Mouse (Mus musculus) liver, embryonic 14.5 days (tissue): ENCODE results near the gene Csf2ra. TPM values are rescaled to one million over a fixed set of nuclear protein-coding genes. Genes with fewer than 3 reads are reported as not detected.
"Not testable (repeated sequence)": the region's sequence is repeated elsewhere in the genome, so short reads cannot be mapped to it uniquely, and the experiment has no call there.

Experiments
- ATAC-seq: fragments of 200-750 bp; cut with Nextera tagmentation; 2 replicates; pipeline ENCODE4 v1.8.0; 2017; ENCODE audit warnings: moderate number of reproducible peaks, mild to moderate bottlenecking, moderate library complexity; ENCODE audit not compliant: insufficient read depth
- DNase-seq, 3 experiments: peaks; one replicate each; pipeline ENCODE4 v3.0.0-alpha.2; 2012 to 2013; ENCODE audit warnings: low read depth in 3 of 3, low spot score in 3 of 3
- H3K27ac ChIP-seq: fragments of 300-500 bp; sonication (generic); 2 replicates; pipeline ENCODE4 v1.5.1; 2014; ENCODE audit warnings: moderate library complexity, mild to moderate bottlenecking, control low read depth, inconsistent platforms
- H3K27me3 ChIP-seq: fragments of 300-500 bp; sonication (generic); 2 replicates; pipeline ENCODE4 v1.6.1; 2014; ENCODE audit warnings: mild to moderate bottlenecking, low read length, moderate library complexity; ENCODE audit not compliant: control insufficient read depth, insufficient read depth
- H3K36me3 ChIP-seq: fragments of 300-500 bp; sonication (generic); replicated peaks from 2 replicates; pipeline ENCODE4 v1.6.1; 2014; ENCODE audit warnings: low read depth; ENCODE audit not compliant: control insufficient read depth, insufficient read depth
- H3K4me1 ChIP-seq, 2 experiments: fragments of 200-500 bp in 1 of 2; fragments of 300-500 bp in 1 of 2; sonication (generic) in 1 of 2; replicated peaks; 2 replicates each; pipeline ENCODE4 v1.6.1; 2012 to 2014; ENCODE audit warnings: antibody characterized with exemption in 1 of 2, inconsistent platforms in 1 of 2, low read length in 1 of 2; ENCODE audit not compliant: control insufficient read depth in 2 of 2, insufficient read depth in 2 of 2
- H3K4me2 ChIP-seq: fragments of 300-500 bp; sonication (generic); 2 replicates; pipeline ENCODE4 v1.6.1; 2014; ENCODE audit warnings: low read depth, mild to moderate bottlenecking, control low read depth, moderate library complexity
- H3K4me3 ChIP-seq, 2 experiments: fragments of 200-500 bp in 1 of 2; fragments of 300-500 bp in 1 of 2; sonication (generic) in 1 of 2; 2 replicates each; pipeline ENCODE4 v1.5.1; 2012 to 2014; ENCODE audit warnings: low read depth in 2 of 2, low read length in 2 of 2, mild to moderate bottlenecking in 2 of 2, control low read depth in 1 of 2, inconsistent platforms in 1 of 2, moderate library complexity in 1 of 2; ENCODE audit not compliant: insufficient read depth in 1 of 2
- H3K9ac ChIP-seq: fragments of 300-500 bp; sonication (generic); replicated peaks from 2 replicates; pipeline ENCODE4 v1.6.1; 2014; ENCODE audit warnings: mild to moderate bottlenecking, control low read depth, moderate library complexity
- H3K9me3 ChIP-seq: fragments of 300-500 bp; sonication (generic); 2 replicates; pipeline ENCODE4 v1.6.1; 2016; ENCODE audit warnings: low read length, mixed read lengths; ENCODE audit not compliant: control insufficient read depth
- CTCF ChIP-seq: IDR thresholded peaks from 2 replicates; pipeline ENCODE4 v1.5.1; 2016; ENCODE audit warnings: antibody characterized with exemption, low read depth, control low read depth
- EP300 ChIP-seq: IDR thresholded peaks from 2 replicates; pipeline ENCODE4 v1.6.1; 2016; ENCODE audit warnings: antibody characterized with exemption, low read depth
- WGBS: fragments of 180-500 bp; shearing (Covaris S2); extraction: QIAGEN DNeasy Blood & Tissue Kit; methylation state at CpG from one replicate; pipeline ENCODE4 v1.1.7; 2014; ENCODE audit not compliant: insufficient replicate concordance; 5-methylcytosine and 5-hydroxymethylcytosine counted together
- polyA plus RNA-seq, 2 experiments: library from polyadenylated mRNA; depleted of rRNA in 1 of 2; stranded (reverse) in 1 of 2; unstranded in 1 of 2; fragments of >200 nt; fragmentation: Nextera tagmentation in 1 of 2; extraction: Ambion mirVana in 1 of 2; gene quantifications; 2 replicates each; pipeline versions ENCODE4 v1.2.1 to v1.2.3; 2012 to 2014

Csf2ra gene
- polyA plus RNA-seq, 2 experiments, result 4.4 to 26.0 TPM

DNA sequence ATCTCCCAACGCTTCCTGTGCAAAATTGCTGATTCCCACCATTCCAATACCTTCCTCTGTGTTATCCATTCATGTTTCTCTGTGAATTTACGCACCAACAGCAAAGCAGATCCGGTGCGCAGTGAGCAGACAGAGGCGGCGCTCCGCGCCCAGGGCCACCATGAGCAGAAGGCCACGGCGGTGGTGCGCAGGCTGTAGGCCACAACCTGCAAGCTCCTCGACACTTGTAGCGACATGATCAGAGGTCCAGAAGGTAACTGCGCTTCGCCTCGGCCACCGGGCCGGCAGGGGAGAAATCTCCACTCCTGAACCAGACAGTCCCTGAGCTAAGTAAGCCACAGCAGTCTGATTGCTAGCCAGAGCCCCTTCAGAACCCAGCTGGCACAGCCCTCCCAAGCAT is 29.5 kb upstream of the Csf2ra start:
- Histone ChIP-seq H3K9ac (no peak overlapping the region), H3K36me3 (no peaks in the 10 kb centered on the region), H3K27ac (no peak overlapping the region), H3K4me3 (no peak overlapping the region), H3K4me2 (no peak overlapping the region), H3K27me3 (no peaks in the 10 kb centered on the region), H3K4me1 (no peaks in the 10 kb centered on the region), H3K9me3 (no peaks in the 10 kb centered on the region)
- WGBS, result 79% methylated on average over 18 of the region's 18 CpGs
- no peak for DNase-seq
- ATAC-seq, result no peak
- TF ChIP-seq CTCF (no peak), EP300 (no peak)

DNA sequence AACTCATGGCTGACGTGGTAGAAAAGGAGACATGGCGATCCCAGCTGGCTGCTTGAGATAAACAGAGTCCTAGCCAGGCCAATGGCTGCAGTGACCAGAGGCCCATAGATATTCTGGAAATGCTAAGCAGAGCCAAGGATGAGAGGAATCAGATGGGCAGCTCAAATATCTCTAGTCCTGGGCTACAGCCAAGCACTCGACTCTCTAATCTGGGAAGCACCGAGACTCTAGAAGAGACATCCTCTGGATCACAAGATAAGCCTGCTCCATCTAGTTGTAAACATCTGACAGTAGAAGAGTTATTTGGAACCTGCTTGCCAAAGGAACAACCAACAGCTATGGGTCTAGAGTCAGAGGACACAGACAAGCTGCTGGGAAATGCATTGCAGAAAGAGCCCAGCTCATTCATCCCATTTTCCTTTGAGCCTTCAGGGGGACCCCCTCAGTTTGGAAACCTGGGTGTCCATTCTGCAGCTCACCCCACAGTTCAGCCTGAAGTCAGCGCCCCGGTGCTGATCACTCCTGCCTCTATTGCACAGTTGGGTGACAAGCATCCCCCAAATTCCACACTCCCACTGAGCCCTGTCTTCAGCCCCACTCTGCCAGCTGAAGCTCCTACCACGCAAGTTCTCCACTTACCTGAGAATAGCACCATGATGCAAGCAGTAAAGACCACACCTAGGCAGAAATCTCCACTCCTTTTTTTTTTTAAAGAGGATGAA is 28.1 kb upstream of the Csf2ra start:
- WGBS, result 65% methylated on average over 7 of the region's 7 CpGs
- Histone ChIP-seq H3K27ac (no peak overlapping the region), H3K9ac (no peak overlapping the region), H3K4me2 (no peak overlapping the region), H3K27me3 (no peaks in the 10 kb centered on the region), H3K4me3 (no peak overlapping the region), H3K4me1 (no peaks in the 10 kb centered on the region), H3K9me3 (no peaks in the 10 kb centered on the region), H3K36me3 (no peaks in the 10 kb centered on the region)
- no peak for DNase-seq
- ATAC-seq, result no peak
- TF ChIP-seq EP300 (no peak), CTCF (no peak)

- not testable (repeated sequence) for H3K9ac ChIP-seq, H3K4me3 ChIP-seq, H3K9me3 ChIP-seq, ATAC-seq, H3K4me1 ChIP-seq, H3K4me2 ChIP-seq, H3K27me3 ChIP-seq, H3K27ac ChIP-seq, H3K36me3 ChIP-seq, DNase-seq
- 60% methylated on average over 4 of the region's 4 CpGs for WGBS
Observed at GRCm38 (mm10) chr19:61247334-61247733, 19.1 kb upstream of the Csf2ra start.

- Histone ChIP-seq H3K4me2 (no peak overlapping the region), H3K9ac (no peak overlapping the region), H3K4me1 (no peaks in the 10 kb centered on the region), H3K36me3 (no peaks in the 10 kb centered on the region), H3K27ac (no peak overlapping the region), H3K27me3 (no peaks in the 10 kb centered on the region), H3K9me3 (no peaks in the 10 kb centered on the region), H3K4me3 (no peak overlapping the region)
- no peak for DNase-seq
- ATAC-seq, result no peak
- TF ChIP-seq CTCF (no peak), EP300 (no peak)
- WGBS, result 25% methylated on average over 5 of the region's 5 CpGs
Observed at GRCm38 (mm10) chr19:61244721-61245436, 16.6 kb upstream of the Csf2ra start.

DNA sequence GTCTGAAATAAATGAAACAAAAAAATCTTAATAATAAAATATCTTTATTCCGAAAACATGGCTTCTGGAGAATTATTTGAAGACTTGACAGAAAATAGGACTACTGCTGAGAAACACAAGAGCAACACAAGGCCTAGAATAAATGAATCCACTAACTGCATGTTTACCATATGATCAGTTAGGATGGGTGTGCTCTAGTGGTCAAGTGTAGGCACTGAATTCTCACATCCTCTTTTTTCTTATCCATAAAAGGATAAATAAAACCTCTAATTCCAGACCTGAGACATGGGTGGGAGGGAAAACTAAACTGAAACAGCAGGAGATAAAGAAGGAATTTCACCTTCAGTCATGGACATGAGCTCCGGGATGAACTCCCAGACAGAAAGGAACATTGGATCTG is 9.7 kb upstream of the Csf2ra start:
- TF ChIP-seq CTCF (no peak), EP300 (no peak)
- H3K9me3 ChIP-seq, result no peaks in the 10 kb centered on the region
- H3K36me3 ChIP-seq, result no peaks in the 10 kb centered on the region
- no peaks in the 10 kb centered on the region for H3K4me1 ChIP-seq
- no peak for ATAC-seq
- no peak overlapping the region for H3K27ac ChIP-seq
- no peak overlapping the region for H3K9ac ChIP-seq
- no peak overlapping the region for H3K4me3 ChIP-seq
- no peak for DNase-seq
- WGBS, result 69% methylated on average over 2 of the region's 2 CpGs
- H3K27me3 ChIP-seq, result no peaks in the 10 kb centered on the region
- no peak overlapping the region for H3K4me2 ChIP-seq
